Mouse (Mus musculus): ENCODE data around the gene Aaed1. TPM values are rescaled to one million over a fixed set of nuclear protein-coding genes. Genes with fewer than 3 reads are reported as not detected.

Aaed1 gene
- total and polyA plus RNA-seq, 2 experiments from 2014 or later = 13.5 to 16.0 TPM

GRCm38 (mm10) chr13:64233139-64233538 lies 79.4 kb downstream of the Aaed1 start:
- ATAC-seq (no peak), DNase-seq (ENCODE audit: low spot score) (no peak)
- Histone ChIP-seq H3K4me2 (ENCODE audit: low read depth, low read length) (no peak overlapping the region), H3K27me3 (ENCODE audit: insufficient read depth, low read length) (no peaks in the 10 kb centered on the region), H3K4me3 (ENCODE audit: low read length) (no peak overlapping the region), H3K9ac (replicated peaks; ENCODE audit: low read length) (no peak overlapping the region), H3K4me1 (ENCODE audit: insufficient read depth, low read length) (no peaks in the 10 kb centered on the region), H3K36me3 (ENCODE audit: insufficient read depth, low read length) (no peaks in the 10 kb centered on the region), H3K27ac (no peak overlapping the region), H3K9me3 (ENCODE audit: low read length) (no peaks in the 10 kb centered on the region)
- 79% methylated on average over 4 of the region's 4 CpGs for WGBS
- TF ChIP-seq CTCF (IDR thresholded peaks at IDR 0.05; ENCODE audit: low read depth) = no peak

GRCm38 (mm10) chr13:64226725-64227124 lies 85.8 kb downstream of the Aaed1 start:
- no peak overlapping the region for H3K4me3 ChIP-seq (ENCODE audit: low read length)
- no peak for ATAC-seq
- no peak for TF ChIP-seq CTCF (IDR thresholded peaks at IDR 0.05; ENCODE audit: low read depth)
- WGBS = 87% methylated on average over 4 of the region's 4 CpGs
- H3K27me3 ChIP-seq (ENCODE audit: insufficient read depth, low read length) = no peaks in the 10 kb centered on the region
- H3K4me1 ChIP-seq (ENCODE audit: insufficient read depth, low read length) = no peaks in the 10 kb centered on the region
- H3K36me3 ChIP-seq (ENCODE audit: insufficient read depth, low read length) = no peaks in the 10 kb centered on the region
- no peak overlapping the region for H3K9ac ChIP-seq (replicated peaks; ENCODE audit: low read length)
- no peak overlapping the region for H3K27ac ChIP-seq
- no peak for DNase-seq (ENCODE audit: low spot score)
- H3K4me2 ChIP-seq (ENCODE audit: low read depth, low read length) = no peak overlapping the region
- no peaks in the 10 kb centered on the region for H3K9me3 ChIP-seq (ENCODE audit: low read length)

DNA sequence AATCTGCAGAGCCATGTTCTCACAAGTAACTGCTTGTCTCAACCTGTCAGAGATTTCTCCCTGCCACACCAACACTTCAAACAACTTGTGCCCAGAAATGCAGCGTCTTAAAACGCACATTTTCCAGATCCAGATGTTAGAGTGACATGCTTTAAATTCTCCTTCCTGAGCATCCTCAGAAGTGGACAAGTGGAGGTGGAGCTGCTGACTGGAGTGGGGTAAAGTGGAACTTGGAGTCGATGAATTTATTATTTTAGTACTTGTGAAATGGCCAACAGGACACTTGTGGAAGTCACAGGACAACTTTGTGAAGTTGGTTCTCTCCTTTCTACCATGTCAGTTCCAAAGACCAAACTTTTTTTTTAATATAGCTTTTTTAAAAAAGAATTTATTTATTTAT lies 86.8 kb downstream of the Aaed1 start:
- Histone ChIP-seq H3K36me3 (ENCODE audit: insufficient read depth, low read length) (no peaks in the 10 kb centered on the region), H3K4me1 (ENCODE audit: insufficient read depth, low read length) (no peaks in the 10 kb centered on the region), H3K4me2 (ENCODE audit: low read depth, low read length) (no peak overlapping the region), H3K9ac (replicated peaks; ENCODE audit: low read length) (no peak overlapping the region), H3K27ac (no peak overlapping the region), H3K9me3 (ENCODE audit: low read length) (no peaks in the 10 kb centered on the region), H3K27me3 (ENCODE audit: insufficient read depth, low read length) (no peaks in the 10 kb centered on the region), H3K4me3 (ENCODE audit: low read length) (no peak overlapping the region)
- no peak for DNase-seq (ENCODE audit: low spot score)
- no peak for TF ChIP-seq CTCF (IDR thresholded peaks at IDR 0.05; ENCODE audit: low read depth)
- 93% methylated on average over 3 of the region's 3 CpGs for WGBS
- no peak for ATAC-seq

Other genes with a start within 250 kb of the Aaed1 start
- gene Hsd17b3, start 223.5 kb downstream of the Aaed1 start, total RNA-seq (2014; rRNA removed) = not detected in 2 replicates
- not detected in 2 replicates for gene Hsd17b3, start 223.5 kb downstream of the Aaed1 start, polyA plus RNA-seq (2015; fragmentation: Nextera tagmentation; extraction: Ambion mirVana)
- 0.83 and 0.89 TPM in 2 replicates for gene Slc35d2, start 183.3 kb downstream of the Aaed1 start, total RNA-seq (2014; rRNA removed)
- gene Slc35d2, start 183.3 kb downstream of the Aaed1 start, polyA plus RNA-seq (2015; fragmentation: Nextera tagmentation; extraction: Ambion mirVana) = 1.5 and 3.4 TPM in 2 replicates
- gene Zfp367, start 159.5 kb downstream of the Aaed1 start, total RNA-seq (2014; rRNA removed) = 15.3 and 17.0 TPM in 2 replicates
- 6.7 and 6.9 TPM in 2 replicates for gene Zfp367, start 159.5 kb downstream of the Aaed1 start, polyA plus RNA-seq (2015; fragmentation: Nextera tagmentation; extraction: Ambion mirVana)
- 47.1 and 64.6 TPM in 2 replicates for gene Habp4, start 150.9 kb downstream of the Aaed1 start, total RNA-seq (2014; rRNA removed)
- gene Habp4, start 150.9 kb downstream of the Aaed1 start, polyA plus RNA-seq (2015; fragmentation: Nextera tagmentation; extraction: Ambion mirVana) = 63.4 and 65.6 TPM in 2 replicates
- 2.2 and 5.5 TPM in 2 replicates for gene Cdc14b, start 37.4 kb downstream of the Aaed1 start, total RNA-seq (2014; rRNA removed)
- gene Cdc14b, start 37.4 kb downstream of the Aaed1 start, polyA plus RNA-seq (2015; fragmentation: Nextera tagmentation; extraction: Ambion mirVana) = 2.3 and 2.7 TPM in 2 replicates
- gene Ctsl, start 58.2 kb upstream of the Aaed1 start, total RNA-seq (2014; rRNA removed) = 103 and 116 TPM in 2 replicates
- 203 and 219 TPM in 2 replicates for gene Ctsl, start 58.2 kb upstream of the Aaed1 start, polyA plus RNA-seq (2015; fragmentation: Nextera tagmentation; extraction: Ambion mirVana)
- gene Cdk20, start 119.6 kb upstream of the Aaed1 start, total RNA-seq (2014; rRNA removed) = 31.2 and 32.6 TPM in 2 replicates
- gene Cdk20, start 119.6 kb upstream of the Aaed1 start, polyA plus RNA-seq (2015; fragmentation: Nextera tagmentation; extraction: Ambion mirVana) = 19.2 TPM in 2 replicates
- gene Fam240b, start 185.1 kb upstream of the Aaed1 start, total RNA-seq (2014; rRNA removed) = not detected in 2 replicates
- gene Fam240b, start 185.1 kb upstream of the Aaed1 start, polyA plus RNA-seq (2015; fragmentation: Nextera tagmentation; extraction: Ambion mirVana) = 0.21 and 0.35 TPM in 2 replicates

Data from hindbrain, postnatal 0 days (tissue).